Mouse (Mus musculus) neutrophil, adult 5-6 weeks (primary cell): ENCODE measurements around the gene Galk1. TPM values are rescaled to one million over a fixed set of nuclear protein-coding genes. Genes with fewer than 3 reads are reported as not detected.

ENCODE experiments used
- ATAC-seq: fragments of 151-379, 151-347 bp; 2 replicates; pipeline ENCODE4 v1.8.0; 2017; ENCODE audit warnings: mild to moderate bottlenecking, moderate TSS enrichment; ENCODE audit not compliant: insufficient number of reproducible peaks, poor library complexity, low FRiP score, severe bottlenecking; ENCODE audit errors: extremely low read depth
- total RNA-seq: library from RNA; stranded (forward); fragments of 200-1000 nt; gene quantifications from 2 replicates; pipeline ENCODE4 v1.2.3, GENCODE M21; 2017

Gene Galk1
- total RNA-seq, 1 experiment from 2014 or later = 3.6 TPM

DNA sequence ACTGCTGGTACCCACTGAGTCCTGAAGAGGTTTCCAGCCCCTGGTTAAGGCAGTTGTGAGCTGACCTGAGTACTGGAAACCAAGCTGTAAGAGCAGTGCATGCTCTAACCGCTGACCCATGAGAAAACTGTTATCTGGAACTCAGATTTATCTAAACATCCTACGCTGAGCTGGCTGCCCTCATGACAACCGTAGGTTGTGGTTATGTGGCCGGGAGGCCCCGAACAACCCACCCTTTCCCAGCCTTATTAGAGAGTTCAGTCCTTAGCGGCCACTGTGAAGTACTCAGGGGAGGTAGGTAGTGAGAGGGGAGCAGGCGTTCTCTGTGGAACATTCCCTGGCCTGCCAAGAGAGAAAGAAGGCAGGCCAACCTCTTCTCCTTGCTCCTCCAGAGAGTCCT is 13.5 kb downstream of the Galk1 start:
- no peak for ATAC-seq

DNA sequence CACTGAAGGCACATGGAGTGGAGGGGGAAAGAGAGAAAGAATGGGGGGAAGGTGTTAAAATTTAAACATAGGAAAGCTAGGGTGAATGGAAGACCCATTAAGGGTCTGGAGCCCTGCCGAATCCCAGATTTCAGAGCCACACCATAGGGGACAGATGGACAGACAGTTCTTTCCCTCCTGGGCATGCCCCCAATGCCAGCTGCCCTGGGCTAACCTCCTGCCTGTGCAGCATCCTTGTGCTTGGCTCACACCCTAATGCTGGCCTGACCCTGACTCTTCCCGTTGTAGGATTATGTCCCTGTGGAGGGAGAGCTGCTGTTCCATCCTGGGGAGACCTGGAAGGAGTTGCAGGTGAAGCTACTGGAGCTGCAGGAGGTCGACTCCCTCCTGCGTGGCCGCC is 14.9 kb downstream of the Galk1 start:
- ATAC-seq = no peak

DNA sequence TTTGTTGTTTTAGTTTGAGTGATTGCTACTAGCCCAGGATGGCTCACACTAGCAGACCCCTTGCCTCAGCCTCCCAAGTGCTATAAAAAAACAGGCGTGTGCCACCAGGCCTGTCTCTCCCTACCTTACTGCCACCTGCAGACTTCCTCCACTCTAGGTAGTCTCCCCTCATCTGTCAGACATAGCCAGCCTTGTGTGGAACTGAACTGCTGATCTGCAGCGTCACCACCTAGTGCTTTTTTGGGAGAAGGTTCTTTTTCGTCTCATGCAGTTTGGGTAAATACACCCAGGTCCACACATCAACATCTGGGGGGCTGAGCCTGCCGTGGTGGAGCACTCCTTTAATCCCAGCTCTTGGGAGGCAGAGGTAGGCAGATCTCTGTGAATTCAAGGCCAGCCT is 15.5 kb downstream of the Galk1 start:
- ATAC-seq = no peak

DNA sequence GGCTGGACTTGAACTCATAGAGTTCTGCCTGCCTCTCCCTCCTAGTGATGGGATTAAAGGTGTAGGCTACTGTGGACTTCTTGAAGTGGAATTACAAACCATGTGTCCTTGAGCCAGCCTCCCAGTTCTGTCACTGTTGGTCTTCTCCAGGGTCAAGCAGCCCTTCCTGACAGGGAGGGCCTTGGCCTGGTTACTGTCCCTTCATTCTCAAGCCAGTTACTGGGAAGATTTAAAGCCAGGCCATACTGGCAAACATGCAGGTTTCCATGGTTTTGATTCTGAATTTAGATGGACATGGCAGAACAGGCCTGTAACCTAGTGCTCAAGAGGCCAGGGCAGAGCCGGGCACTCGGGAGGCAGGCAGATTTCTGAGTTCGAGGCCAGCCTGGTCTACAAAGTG is 17.3 kb downstream of the Galk1 start:
- ATAC-seq = no peak

DNA sequence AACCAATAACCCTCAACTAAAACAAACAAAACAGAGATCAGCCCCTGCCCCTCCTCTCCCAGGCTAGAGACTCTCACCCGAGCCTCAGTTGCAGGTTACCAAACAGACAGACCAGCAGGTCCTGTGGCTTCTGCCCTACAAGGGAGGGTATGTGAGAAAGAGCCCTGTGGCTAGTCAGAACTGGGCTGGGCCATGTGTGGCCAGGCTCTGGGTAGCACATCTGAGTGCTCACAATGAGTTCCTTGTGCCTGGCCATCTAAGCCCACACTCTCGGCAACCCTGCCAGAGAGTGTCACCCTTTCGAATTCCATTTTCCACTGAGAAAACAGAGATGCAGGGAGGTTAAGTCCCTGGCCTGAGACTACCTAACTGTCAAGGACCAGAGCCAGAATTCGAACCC is 20.4 kb downstream of the Galk1 start:
- ATAC-seq = no peak

DNA sequence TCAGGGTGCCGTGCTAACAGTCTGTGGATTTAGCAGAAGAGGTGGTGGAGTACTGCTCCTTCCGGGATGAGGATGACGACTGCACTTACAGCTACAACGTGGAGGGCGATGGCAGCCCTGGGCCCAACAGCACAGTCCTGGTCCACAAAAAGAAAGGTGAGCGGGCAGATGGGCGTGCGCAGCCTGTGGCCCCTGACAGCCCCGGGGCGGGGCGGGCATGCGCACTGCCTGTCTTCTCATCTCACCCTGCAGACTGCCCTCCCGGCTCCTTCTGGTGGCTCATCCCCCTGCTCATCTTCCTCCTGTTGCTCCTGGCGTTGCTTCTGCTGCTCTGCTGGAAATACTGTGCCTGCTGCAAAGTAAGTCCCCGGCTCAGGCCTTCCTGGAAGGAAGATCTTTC is 22.8 kb downstream of the Galk1 start:
- no peak for ATAC-seq

DNA sequence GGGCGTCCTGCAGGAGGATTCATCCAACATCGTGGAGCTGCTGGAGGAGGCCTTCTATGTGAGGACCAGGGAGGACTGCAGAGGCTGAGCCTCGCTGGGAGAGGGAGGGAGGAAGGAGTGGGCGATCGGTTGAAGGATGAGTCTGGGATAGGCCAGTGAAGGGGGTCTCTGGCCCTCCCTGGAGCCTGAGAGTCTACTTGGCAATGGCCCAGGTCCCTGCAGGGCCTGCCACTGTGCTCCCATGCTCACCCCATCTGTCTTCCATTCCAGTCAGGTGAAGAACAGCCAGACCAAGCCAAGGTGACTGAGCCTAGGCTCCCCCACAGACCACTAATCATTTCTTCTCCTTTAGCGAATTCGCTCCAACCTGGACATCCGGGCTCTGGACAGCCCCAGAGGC is 29.2 kb downstream of the Galk1 start:
- ATAC-seq = no peak

DNA sequence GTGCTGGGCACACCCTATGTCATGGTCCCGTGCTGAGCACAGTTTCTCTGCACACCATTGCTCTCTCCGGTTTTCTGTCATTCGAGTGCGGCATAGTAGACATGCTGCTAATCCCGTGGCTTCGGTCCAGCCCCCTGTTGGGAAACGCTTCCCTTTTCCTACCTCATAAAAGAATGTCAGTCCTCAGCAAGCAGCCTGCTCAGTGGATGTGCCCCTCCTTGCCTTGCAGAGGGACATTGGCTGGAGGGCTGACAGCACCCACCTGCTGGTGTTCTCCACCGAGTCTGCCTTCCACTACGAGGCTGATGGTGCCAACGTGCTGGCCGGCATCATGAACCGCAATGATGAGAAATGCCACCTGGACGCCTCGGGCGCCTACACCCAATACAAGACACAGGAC is 30.0 kb downstream of the Galk1 start:
- no peak for ATAC-seq

DNA sequence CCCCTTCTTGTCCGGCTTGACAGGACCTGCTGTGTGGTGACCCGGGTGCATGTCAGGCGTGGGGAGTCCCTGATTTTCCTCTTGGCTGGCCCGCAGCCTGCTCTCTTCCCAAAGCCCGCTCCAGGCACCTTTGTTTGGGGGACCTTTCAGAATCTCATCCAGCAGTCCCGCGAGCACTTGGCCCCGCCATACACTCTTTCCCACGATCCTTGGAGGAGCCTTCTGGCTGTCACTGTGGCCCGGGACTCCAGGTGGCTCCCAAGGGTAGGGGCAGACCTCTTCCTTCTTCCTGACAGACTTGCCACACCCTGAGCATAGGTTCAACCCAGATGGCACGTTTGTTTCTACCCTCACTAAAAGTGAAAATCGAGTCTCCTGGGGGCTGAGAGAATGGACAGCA is 37.0 kb downstream of the Galk1 start:
- no peak for ATAC-seq

DNA sequence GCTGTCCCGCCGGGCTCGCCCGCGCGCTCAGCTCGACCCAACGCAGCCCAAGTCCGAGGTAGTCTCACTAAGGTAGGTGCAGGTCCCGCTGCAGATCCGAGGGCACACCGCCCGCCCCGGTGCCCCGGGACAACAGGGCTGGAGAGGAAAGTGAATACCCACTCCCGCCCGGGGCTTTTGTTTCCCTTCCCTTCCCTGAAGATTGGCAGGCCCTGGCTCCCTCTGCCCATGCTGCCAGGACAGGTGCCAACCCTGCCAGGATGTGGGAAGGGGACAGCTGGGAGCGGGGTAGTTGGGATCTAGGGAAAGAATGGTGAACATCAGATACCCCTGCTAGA is 37.5 kb downstream of the Galk1 start:
- ATAC-seq = no peak

DNA sequence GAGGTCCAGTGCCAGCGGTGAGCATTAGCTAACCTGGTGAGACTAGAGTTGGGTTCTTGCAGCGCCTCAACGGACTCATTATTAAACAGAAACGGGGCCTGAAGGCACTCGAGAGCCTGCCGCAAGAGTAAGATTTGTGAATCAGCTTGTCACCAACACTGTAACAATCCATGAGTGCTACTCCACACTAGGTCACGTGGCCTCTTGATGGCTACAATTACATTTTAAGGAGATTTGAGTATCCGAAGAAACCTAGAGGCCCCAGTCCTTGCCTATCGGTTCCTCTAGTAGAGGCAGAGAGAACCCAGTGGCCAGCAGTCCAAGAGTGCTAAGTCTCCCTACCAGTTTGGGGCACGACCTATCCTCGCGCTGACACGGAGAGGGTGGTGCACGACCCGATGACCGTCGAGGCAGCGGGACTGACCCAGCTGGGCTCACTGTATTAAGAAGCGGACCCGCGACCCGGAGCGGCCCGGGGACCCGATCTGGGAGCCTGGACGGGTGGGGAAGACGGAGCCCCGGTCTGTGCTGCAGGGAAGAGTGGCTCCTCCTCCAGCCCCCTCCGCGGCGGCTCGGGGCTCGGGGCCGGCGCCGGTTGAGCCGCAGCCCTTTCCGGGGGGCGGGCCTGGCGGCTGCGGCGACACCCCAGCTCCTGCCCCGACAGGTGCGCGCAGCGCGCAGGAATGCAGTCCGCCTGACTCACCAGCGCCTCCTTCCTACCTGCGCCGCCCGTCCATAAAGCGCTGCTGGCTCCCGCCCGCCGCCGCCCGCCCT is 38.0 kb downstream of the Galk1 start, which contains the start of gene Itgb4:
Itgb4 (plus strand) TSS at position 401 of the 774 bp plus-strand sequence.
- peak; percentile 28; the same call in 1 of the 2 replicates for ATAC-seq

DNA sequence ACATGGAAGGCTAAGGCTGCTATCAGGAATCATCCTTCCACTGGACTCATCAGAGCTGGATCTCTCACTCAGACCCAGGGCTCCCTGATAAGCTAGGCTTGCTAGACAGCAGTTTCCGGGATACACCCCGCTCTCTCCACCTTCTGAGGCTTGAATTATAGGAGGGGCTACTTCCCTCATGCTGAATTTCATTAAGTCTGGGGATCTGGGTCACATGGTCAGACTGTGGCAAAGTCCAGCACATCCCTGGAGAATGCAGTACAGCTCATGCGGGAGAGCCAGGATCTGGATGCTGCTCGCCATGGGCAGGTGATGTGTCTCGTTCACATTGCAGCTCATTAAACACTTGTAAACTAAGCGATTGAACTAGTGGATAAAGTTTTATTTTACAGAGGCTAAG is 41.5 kb downstream of the Galk1 start:
- ATAC-seq = no peak

DNA sequence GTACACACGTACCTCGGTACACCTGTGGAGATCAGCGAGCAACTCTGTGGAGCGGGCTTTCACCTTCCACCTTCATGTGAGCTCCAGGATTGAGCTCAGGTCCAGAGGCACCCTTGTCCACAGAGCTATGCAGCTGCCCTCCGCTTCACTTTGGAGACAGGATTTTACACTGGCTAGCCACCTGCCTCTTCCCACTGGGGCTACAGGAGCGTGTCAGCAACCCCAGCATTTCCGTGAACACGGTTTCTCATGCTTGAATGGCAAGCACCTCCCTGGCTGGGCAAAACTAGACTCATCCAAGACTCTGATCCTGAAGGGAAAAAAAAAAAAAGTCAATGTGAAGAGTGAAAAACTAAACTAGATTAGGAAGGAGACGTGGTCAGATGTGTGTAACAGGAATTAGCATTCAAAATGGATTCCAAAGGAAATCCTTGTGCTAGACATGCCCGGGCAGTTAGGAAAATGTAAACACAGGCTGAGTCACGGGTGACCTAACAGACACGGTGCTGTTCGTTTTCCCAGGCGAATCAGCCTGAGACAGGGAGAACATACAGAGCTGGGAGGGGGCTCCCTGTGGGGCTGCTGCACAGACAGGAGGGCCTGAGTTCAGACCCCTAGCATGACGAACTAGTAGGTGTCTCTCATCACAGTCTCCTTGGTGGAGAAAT is 42.4 kb downstream of the Galk1 start:
- no peak for ATAC-seq

DNA sequence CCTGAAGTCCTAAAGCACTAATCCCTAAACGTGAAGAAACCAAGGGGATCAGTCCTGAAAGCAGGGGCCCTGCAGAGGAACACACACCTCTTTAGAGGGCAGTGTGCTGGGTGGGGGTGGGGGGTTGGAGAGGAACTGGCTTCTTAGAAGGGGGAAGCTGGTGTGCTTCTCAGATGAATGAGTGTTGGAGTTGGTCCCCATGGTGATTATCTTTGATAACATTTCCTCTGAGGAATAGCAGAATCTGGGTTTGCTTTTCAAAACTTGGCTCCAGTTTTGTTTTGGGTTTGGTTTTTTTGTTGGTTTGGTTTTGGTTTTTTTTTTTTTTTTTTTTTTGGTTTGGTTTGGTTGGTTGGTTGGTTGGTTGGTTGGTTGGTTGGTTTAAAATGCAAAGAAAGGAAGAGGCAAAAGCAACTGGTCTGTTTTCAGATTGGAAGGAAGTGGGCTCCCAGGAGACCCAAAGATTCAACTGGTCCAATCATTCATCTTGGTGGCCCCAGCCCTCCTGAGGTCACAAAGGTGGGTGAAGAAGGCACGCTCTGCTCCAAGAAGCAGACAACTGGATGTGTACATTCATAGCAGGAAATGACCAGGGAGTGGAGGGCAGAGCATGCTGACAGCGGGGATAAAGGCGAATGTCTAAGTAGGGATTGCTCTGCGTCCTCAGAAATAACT is 43.7 kb downstream of the Galk1 start:
- no peak for ATAC-seq

DNA sequence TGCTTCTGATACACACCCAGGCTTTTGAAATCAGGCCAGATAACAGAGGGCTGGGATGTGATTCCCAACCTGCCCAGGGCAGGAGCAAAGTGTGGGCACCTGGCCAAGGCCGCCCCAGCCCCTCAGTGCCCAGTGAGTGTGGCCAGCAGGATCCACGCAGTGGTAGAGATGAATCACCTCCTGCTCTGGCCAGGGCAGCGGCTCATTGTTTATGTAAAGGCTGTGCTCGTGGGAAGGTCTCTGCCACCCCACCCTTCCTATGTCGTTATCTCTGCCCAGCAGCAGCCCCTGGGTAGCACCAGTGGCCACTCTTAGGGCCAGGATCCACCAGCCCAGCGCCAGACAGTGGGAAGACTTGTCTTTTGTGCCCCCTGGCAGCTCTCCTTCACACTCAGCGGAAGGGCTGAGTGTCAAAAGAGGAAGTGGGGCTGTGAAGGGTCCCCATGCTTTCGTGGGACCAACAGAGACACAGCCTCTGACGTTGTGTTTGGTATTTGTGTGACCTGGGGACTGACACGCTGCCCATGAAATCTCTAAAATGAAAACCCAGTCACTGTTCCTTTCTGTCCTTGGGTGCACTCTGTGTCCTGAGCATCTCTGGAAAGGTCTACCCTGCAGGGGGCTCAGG is 47.4 kb downstream of the Galk1 start:
- no peak for ATAC-seq

DNA sequence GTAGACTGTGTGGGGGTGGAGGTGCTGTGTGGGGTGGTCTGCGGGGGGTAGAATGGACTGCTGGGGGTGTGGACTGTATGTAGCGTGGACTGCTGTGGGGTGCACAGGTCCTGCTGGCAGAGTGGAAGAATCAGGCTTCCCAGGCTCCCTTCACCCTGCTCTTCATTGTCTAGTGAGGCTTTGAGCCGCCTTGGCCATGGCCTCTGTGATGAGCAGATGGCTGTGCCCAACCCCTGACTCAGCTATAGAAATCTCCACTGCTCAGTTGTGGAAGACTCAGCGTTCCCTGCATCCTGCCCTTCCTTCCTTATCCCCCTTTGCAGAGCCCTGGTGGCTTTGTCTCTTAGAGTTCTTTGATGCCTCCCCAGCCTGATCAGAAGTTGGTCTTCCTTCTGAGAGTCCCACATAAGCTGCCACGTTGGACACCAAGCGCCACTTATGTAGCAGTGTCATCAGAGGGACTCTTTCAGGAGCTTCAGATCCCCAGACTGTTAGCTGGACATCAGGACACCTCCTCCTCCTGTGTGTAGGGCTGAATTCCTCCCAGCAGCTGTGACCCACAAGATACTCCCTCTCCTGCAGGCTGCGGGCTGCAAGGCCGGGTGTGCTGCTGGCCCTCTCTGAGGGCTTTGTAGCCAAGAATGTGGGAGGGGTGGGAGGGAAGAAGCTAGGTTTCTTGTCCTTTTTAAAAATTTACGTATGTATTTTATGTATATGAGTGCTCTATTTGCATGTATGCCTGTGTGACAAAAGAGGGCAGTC is 49.7 kb downstream of the Galk1 start:
- ATAC-seq = no peak

DNA sequence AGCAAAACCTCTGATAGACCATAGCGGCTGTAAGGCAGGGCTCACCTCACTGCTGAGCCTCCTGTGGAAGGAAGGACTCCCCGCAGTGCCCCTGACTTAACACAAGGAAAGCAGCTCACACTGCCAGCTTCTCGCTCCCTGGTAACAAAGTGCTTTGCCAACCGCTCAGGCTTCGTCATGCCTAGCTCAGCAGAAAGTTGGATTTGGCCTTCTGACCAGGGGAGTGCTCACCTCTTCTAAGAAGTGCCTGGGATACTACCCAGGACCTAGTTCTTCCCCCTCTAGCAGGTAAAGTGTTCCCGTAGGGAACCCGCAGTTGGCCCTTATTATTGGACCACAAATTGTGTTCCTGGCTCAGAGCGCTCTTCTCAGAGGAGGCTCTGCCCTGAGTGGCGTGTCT is 53.5 kb downstream of the Galk1 start:
- ATAC-seq = no peak
